Mouse (Mus musculus) activated CD4-positive, CD25-positive, alpha-beta regulatory T cell, adult 4 months (primary cell): Measurements from ENCODE around the gene Krtap1-4. TPM values are rescaled to one million over a fixed set of nuclear protein-coding genes. Genes with fewer than 3 reads are reported as not detected.
"Not testable (repeated sequence)": the region's sequence is repeated elsewhere in the genome, so short reads cannot be mapped to it uniquely, and the experiment has no call there.

Experiments used
- ATAC-seq: one replicate; pipeline ENCODE4 v1.8.0; 2017
- polyA plus RNA-seq, 2 experiments: library from polyadenylated mRNA; unstranded; fragments of 100-300 nt; shearing (Covaris generic); gene quantifications; one replicate each; pipeline ENCODE4 v1.2.1; 2017

The Krtap1-4 gene
- polyA plus RNA-seq, result not detected

DNA sequence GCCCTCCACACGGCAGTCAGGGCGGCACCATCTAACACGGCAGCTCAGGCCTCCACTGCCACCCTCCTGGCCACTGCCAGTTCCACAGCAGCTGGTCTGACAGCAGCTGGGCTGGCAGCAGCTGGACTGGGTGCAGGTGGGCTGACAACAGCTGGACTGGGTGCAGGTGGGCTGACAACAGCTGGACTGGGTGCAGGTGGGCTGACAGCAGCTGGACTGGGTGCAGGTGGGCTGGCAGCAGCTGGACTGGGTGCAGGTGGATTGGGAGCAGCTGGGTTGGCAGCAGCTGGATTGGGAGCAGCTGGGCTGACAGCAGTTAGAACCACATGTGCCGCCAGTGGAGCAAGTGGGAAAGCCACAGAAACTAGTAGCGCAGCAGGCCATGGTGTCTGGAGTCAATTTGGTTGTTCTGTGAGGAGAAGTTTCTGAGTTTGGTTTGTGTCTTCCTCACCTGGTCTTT is at the start of gene Krtap1-4:
Gene Krtap1-4 (minus strand): TSS at position 410 of the 460 bp plus-strand sequence.
- no peak for ATAC-seq

DNA sequence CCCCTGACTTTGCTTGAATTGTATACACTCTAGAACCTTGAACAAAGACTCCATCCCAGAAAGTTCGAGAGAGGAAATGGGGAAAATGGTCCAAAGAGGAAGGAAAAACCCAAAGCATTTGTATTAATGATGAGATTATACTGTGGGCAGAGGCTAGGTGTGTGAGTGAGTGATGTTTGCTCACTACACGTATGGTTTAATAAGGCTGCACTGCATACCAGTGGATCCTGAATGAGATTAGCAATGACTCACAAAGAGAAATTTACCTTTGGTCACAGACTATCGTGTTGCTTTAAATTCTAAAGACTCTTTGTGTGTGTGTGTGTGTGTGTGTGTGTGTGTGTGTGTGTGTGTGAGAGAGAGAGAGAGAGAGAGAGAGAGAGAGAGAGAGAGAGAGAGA is 47.4 kb upstream of the Krtap1-4 start:
- ATAC-seq, result no peak

DNA sequence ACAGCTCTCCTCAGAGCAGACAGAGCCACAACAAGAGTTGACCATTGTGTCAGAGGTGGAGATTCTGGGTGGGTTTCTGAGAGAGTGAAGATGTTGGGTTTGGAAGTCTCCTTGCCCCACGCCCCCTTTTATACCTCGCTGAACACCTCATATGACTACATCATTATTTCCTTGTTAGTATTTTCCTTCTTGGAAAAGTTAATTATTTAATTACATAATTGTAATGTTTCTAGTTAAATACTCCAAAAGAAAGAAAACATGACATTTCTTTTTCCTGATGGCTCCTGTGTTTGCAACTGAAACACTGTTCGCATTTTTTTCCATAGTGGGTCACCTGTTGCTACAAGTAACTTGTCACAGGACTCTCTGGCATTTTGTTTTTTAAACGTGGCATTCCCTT is 44.7 kb upstream of the Krtap1-4 start, which contains the start of gene Krtap4-1:
Gene Krtap4-1 (minus strand): TSS at position 101 of the 400 bp plus-strand sequence.
- ATAC-seq, result no peak

DNA sequence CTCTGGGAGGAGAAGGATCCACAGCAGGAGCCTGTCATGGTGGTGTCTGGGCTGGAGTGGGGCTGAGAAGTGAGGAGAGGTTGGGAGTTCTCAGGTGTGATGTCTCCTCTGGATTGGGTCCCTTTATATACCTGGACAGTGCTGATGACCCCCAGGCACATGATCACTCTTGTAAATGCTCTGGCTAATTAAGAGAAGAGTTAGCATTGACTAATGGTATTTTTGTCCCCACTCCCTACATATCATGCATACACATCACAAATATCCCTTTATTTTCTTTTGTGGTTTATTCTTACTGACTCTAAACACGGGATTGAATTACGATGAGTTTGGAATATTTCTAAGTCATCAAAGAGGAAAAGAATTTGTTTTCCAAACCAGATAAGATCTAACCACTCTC is 36.9 kb upstream of the Krtap1-4 start, which contains the start of gene Gm11562:
Gene Gm11562 (minus strand): TSS at position 101 of the 400 bp plus-strand sequence.
- ATAC-seq, result no peak

DNA sequence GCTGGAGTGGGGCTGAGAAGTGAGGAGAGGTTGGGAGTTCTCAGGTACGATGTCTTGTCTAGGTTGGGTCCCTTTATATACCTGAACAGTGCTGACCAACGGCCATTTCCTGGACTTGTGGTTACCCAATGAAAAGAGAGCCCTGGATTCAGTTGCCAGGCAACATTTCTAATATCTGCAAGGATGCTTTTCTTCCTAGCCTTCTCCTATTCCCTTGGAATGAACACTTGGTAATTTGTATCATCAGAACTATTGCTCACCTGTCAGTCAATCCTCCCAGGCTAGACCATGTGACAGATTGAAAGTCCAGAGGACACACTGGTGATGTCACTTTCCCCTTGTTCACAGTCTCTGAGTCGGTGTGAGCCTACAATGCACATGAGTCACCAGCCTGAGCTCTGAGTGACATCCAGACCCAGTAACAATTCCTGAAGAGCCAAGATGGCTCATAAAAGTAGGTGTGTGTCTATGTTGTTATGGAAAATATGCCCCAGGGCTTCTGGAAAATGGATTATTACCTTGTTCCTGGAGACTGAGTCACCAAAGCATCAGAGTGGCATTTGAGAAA is 31.4 kb upstream of the Krtap1-4 start, which contains the start of gene Krtap2-4:
Gene Krtap2-4 (minus strand): TSS at position 51 of the 568 bp plus-strand sequence.
- no peak for ATAC-seq

DNA sequence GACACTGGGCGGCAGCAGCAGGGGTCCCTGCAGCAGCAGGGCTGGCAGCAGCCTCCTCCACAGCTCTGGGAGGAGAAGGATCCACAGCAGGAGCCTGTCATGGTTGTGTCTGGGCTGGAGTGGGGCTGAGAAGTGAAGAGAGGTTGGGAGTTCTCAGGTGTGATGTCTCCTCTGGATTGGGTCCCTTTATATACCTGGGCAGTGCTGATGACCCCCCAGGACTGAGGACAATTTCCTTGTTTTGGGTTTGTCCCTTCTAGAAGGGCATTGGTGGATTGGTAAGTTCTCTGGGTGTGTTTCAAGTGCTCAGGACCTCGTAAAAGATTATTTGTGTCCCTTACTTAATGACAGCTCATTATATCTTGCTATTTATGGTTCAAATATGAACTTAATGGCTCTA is 26.6 kb upstream of the Krtap1-4 start, which contains the start of gene Gm11937:
Gene Gm11937 (minus strand): TSS at position 101 of the 400 bp plus-strand sequence.
- not testable (repeated sequence) for ATAC-seq

DNA sequence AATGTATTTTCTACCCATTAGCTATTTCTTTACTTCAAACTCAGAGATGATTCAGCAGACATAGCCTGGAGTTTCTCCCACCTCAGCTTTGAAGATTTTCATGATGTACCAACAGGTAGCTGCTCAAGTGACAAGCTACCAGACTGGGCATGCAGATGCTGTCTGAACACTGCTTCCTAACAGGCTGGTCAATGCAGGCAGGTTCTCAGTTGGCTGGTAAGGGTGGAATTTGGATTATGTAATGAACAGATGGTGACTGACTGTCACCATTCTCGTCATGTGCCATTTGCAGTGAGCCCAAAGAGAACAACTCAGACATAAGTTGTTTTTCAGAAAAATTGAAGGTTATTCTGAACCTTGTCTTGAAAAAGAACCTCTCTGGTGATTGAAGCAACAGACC is 25.7 kb upstream of the Krtap1-4 start:
- no peak for ATAC-seq

DNA sequence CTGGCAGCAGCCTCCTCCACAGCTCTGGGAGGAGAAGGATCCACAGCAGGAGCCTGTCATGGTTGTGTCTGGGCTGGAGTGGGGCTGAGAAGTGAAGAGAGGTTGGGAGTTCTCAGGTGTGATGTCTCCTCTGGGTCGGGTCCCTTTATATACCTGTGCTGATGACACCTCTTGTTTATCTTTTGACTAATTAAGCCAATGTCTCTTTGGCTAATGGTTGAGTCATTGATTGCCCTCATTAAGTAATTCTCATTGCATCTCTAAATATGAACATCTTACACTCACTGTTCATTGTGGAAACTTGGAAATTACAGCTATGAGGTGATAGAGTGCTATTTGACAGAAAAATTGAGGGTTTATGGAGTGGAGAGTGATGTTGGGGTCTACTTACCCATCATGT is 19.8 kb upstream of the Krtap1-4 start, which contains the start of gene Gm11938:
Gene Gm11938 (minus strand): TSS at position 101 of the 400 bp plus-strand sequence.
- ATAC-seq, result not testable (repeated sequence)

DNA sequence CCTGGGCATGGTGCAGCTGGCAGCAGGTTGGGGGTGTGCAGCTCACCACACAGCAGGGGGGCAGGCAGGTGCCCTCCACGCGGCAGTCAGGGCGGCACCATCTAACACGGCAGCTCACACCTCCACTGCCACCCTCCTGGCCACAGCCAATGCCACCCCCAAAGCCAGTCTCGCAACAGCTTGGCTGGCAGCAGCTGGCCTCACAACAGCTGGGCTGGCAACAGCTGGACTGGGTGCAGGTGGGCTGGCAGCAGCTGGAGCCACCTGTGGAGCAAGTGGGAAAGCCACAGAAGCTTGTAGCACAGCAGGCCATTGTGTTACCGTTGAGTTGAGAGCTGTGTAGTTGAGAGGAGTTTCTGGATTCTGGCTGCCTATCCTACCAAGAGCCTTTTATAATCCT is 14.3 kb upstream of the Krtap1-4 start, which contains the start of gene Krtap9-3:
Gene Krtap9-3 (minus strand): TSS at position 364 of the 400 bp plus-strand sequence.
- ATAC-seq, result not testable (repeated sequence)

DNA sequence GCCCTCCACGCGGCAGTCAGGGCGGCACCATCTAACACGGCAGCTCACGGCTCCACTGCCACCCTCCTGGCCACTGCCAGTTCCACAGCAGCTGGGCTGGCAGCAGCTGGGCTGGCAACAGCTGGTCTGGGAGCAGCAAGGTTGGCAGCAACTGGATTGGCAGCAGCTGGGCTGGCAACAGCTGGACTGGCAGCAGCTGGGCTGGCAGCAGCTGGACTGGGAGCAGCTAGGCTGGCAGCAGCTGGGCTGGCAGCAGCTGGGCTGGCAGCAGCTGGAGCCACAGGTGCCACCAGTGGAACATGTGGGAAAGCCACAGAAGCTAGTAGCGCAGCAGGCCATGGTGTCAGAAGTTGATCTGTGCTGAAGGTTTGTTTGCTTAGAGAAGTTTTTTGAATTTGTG is 7.5 kb upstream of the Krtap1-4 start, which contains the start of gene Krtap1-3:
Gene Krtap1-3 (minus strand): TSS at position 359 of the 400 bp plus-strand sequence.
- ATAC-seq, result no peak

DNA sequence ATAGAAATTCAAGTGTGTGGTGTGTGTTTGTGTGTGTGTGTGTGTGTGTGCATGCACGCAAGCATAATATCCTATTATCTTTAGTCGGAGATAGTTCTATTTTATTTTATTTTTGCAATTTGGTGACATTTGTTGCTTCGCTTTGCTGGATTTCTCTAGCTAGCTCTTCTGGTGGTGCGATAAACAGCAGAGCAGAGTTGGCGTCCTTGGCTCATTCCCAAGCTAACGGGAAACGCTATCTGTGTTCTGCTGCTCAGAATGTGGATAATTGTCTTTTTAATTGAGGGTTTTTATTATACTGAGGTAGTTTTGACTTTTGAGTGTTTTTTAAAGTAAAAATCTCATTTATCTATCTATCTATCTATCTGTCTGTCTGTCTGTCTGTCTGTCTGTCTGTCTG is 1.6 kb upstream of the Krtap1-4 start:
- no peak for ATAC-seq

DNA sequence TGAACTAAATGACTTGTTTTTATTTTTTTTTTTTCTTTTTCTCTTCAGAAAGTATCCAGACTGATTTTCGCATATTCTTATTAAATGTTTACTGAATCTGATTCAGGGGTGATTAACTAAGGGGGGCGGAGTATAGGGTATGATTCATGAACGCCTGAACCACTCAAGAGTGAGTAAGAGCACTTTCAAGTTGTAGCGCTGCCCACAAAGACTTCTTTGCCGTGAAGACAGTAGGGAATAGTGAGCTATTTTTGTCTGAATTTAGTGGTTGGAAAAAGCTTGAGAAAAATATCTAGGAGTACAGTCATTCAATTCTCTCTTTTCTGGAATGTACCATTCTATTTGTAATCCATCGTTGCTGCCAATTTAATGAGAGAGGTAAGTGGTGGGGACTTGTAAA is 1.9 kb downstream of the Krtap1-4 start:
- ATAC-seq, result no peak

DNA sequence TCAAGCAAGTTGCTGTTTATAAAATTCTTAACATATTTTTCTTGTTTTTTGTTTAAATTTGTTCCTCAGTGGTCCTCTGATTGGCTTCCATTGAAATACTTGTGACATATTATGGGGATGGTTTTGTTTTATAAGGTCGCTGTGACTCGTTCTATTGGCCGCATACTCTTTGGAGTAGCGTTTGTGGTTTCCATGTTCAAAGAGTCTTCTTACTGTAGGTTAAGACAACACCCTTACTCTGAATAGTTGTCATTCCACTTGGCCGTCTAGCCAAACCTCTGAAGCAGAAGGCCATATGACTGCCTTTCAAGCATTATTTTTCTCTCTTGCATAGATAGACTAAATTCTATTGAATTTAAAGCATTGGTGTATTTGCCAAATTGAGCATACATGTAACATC is 2.4 kb downstream of the Krtap1-4 start:
- ATAC-seq, result no peak

DNA sequence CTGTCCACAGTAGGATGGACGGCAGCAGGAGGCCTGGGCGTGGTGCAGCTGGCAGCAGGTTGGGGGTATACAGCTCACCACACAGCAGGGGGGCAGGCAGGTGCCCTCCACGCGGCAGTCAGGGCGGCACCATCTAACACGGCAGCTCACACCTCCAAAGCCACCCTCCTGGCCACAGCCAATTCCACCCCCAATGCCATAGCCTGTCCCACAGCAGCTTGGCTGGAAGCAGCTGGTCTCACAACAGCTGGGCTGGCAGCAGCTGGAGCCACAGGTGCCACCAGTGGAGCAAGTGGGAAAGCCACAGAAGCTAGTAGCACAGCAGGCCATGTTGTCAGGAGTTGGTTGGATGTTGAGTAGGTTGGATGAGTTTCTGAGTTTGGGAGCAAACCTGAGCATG is 2.8 kb downstream of the Krtap1-4 start, which contains the start of gene Krtap1-5:
Gene Krtap1-5 (minus strand): TSS at position 381 of the 400 bp plus-strand sequence.
- no peak for ATAC-seq

DNA sequence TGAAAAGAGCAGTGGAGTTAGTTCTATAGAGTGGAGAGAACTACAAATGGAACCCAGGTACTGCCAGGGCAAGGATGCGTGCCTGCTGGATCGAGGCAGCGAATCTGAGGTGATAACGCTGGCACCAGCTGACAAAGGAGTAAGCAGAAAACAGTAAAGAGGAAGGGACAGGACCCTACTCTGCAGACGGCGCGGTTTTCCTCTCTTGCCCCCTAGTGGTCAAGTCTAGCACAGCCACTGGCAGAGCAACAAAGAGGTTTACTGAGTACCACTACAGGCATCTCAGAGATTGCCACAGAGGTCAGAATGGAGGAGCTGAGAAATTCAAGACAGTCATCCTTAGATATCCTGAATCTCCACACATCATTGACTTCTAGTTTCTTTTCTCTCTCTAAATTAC is 9.3 kb downstream of the Krtap1-4 start:
- no peak for ATAC-seq

DNA sequence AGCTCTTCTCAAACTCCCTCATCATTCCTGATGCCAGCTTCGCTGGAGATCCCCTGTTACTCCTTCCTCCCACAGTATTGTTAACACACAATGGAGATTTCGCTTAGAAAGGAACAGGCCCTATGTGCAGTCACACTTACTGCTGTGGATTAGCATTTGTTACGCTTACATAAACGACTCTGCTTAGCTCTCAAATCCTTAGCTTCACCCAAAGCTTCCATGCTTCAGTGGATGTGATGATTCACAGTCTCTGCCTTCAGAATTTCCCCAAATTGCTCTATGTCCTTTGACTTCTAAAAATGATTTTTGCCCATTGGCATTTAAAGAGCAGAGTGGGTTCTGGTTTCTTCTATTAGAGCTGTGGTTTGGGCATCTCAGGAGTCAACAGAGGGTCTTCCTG is 10.3 kb downstream of the Krtap1-4 start:
- ATAC-seq, result no peak

DNA sequence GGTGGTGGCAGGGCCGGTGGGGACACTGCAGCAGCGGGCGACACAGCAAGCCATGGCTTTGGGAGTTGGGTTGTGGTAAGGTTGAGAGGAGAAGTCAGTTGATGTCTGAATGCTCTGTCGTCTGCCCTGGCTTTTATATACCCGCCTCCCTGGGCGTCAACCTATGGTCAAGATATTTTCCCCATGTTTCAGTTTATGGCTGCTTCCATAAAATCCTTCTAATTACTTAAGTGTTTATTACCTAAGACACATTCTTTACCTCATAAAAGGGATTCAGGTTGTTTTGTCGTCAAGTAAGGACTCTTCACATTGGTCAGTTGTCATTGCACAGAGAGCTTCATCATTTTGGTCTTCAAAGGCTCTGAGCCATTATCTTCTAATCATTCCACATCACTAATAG is 16.9 kb downstream of the Krtap1-4 start, which contains the start of gene Krtap3-1:
Gene Krtap3-1 (minus strand): TSS at position 101 of the 400 bp plus-strand sequence.
- no peak for ATAC-seq

DNA sequence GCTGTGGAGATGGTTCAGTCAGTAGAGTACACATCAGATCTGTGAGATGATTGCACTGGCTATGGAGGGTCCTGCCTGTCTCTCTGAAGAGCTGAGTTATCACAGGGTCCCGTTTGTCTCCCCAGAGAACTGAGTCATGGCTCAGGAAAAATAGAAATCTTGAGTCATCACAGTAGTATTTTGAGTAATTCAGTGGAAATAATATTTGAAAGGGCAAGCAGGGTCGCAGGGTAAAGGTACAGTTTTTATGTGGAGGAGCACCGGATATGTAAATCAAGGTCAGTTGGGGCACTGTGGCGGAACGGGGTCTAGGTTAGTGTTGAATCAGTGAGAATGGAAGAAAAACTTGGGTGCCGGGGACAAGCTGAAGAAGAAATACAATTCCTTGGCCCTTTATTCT is 20.9 kb downstream of the Krtap1-4 start:
- ATAC-seq, result no peak

DNA sequence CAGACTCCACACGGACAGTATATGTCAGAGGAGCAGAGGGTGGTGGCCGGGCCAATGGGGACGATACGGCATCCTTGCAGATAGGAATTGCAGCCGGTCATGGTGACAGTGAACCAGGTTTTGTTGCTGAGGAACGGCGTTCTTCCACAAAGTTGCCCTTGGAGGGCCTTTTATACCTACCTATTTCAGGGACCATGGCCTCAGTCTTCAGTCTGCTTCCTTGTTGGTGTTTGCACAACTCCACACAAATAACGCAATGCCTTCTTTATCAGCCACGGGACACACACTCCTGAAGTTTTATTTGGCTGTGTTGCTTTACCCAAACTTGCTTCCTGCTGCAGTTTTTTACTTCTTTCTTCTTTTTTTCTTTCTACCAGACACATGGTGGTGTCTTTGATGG is 24.1 kb downstream of the Krtap1-4 start, which contains the start of gene Gm11939:
Gene Gm11939 (minus strand): TSS at position 101 of the 400 bp plus-strand sequence.
- ATAC-seq, result no peak

DNA sequence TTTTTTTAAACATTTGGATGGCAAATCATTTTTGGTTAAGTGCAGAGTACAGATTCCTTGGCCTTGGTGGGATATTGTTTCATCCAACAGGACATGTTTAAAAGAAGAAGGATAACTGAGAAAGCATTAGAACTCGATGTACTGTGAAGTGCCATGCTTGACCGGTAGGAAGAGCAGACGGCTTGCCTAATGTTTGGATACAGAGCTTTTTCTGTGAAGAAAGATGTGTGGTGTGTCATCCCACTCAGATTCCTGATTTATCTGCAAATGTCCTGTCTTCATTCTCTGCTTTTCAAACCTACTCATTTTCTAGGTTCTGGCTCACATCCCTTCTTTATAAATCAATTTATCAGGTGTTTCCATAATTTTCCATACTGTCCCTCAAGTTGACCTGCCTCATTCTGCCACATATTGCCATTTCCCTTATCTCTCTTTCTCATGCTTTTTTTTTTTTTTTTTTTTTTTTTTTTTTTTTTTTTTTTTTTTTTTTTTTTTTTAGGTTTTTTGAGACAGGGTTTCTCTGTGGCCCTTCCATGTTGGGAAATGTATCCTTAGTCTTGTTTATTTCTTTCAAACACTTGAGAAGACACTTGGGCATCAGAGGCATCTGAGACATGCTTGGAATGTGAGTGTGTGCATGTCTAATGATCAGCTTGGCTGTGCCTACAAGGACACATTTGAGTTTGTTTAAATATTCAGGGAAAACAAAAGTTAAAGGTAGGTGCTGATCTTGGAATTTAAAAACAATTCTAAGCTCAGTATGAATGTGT is 25.3 kb downstream of the Krtap1-4 start:
- no peak for ATAC-seq

DNA sequence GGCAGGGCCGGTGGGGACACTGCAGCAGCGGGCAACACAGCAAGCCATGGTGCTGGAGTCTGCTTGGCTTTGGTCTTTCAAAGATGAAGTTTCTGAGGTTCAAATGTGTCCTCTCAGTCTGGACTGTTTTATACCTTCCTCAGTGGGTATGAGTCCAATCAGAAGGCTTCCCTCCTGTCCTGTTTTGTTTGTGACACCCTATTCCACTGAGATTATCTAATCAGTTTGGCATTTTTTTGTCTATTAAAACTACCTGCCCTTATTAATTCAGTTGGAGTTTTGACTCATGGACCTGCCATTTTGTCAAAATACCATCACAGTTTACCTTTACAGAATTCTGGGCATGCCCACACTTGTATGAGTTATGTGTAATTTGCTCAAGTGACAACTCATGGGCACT is 26.7 kb downstream of the Krtap1-4 start, which contains the start of gene Krtap3-2:
Gene Krtap3-2 (minus strand): TSS at position 101 of the 400 bp plus-strand sequence.
- ATAC-seq, result no peak

DNA sequence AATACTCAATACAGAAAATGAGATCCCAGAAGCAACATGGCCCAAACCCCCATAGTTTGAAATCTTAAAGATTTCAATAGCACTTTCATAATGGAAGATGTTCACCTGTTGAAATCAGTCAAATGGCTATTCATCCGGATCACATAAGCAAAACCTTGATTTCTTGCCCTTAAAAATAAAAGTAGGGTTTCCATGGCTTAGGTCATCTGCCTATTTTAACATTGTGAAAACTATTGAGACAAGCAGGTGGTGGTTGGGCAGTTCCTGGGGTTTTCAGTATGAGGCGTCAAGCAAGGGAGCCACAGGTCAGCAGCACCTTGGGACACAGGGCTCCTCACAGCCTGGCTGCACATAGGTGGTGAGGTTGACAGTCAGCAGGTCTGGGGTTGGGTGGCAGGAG is 27.3 kb downstream of the Krtap1-4 start:
- ATAC-seq, result no peak

DNA sequence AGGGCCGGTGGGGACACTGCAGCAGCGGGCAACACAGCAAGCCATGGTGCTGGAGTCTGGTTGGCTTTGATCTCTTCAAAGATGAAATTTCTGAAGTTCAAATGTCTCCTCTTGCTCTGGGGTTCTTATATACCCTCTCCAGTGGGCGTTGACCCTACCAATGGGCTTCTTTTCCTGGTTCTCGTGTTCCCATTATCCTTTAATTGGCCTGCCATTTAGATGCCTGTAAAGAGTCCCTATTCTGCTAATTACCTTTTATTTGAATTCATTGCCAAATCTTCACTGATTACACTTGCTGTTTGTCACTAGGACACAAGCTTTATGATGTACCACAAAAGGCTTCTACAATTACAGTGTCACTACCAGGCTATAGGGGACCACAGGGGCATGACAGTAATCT is 32.7 kb downstream of the Krtap1-4 start, which contains the start of gene Krtap3-3:
Gene Krtap3-3 (minus strand): TSS at position 101 of the 400 bp plus-strand sequence.
- ATAC-seq, result no peak
